ENCODE assay signal across 9 mouse cellular contexts in genomic region chr4:135508419-135509039, GRCm38 (mm10). TPM values are rescaled to one million over a fixed set of nuclear protein-coding genes. Genes with fewer than 3 reads are reported as not detected.
DNase-seq lines count a peak whose midpoint lies in the region; ATAC-seq and TF ChIP-seq lines count a peak whose summit lies in the region.
"Had no signal": no experiment of that assay in that cellular context is flagged by ENCODE, and none has a peak within 500 bp of the region (broad histone marks: within the 10 kb centered on the region; RNA-seq: fewer than 3 reads in every experiment).

No protein-coding gene starts in this region.

- H3K4me1 ChIP-seq in CH12.LX (ENCODE audit: control insufficient read depth in 1 of 2, insufficient read depth in 2 of 2), result peaks cover 0 to 7% of the 10 kb centered on the region in 2 experiments; a peak in 1 of 4 replicates
- no peaks in the 10 kb centered on the region for H3K4me1 ChIP-seq in embryonic fibroblast, embryonic 13.5 days (ENCODE audit: control insufficient read depth, insufficient read depth, low read length)
- peaks cover 6 to 8% of the 10 kb centered on the region in 2 experiments; a peak in 3 of 4 replicates for H3K4me1 ChIP-seq in heart, embryonic 14.5 days (ENCODE audit: control insufficient read depth in 2 of 2, insufficient read depth in 2 of 2, low read length in 2 of 2)
- peaks cover 18% of the 10 kb centered on the region for H3K4me1 ChIP-seq in liver, embryonic 12.5 days
- peaks cover 9% of the 10 kb centered on the region for H3K4me1 ChIP-seq in neural tube, embryonic 12.5 days

- peaks cover 11% of the 10 kb centered on the region for H3K27me3 ChIP-seq in CH12.LX (replicated peaks)
- no peaks in the 10 kb centered on the region for H3K27me3 ChIP-seq in heart, embryonic 14.5 days (ENCODE audit: control insufficient read depth, insufficient read depth, low read length)
- peaks cover 28% of the 10 kb centered on the region for H3K27me3 ChIP-seq in liver, embryonic 12.5 days (replicated peaks)
- peaks cover 4% of the 10 kb centered on the region; the same call in 1 of the 2 replicates for H3K27me3 ChIP-seq in neural tube, embryonic 12.5 days (replicated peaks)

- dilution Hi-C loops in CH12.LX (cut with MboI; ENCODE audit: extremely low pct_ligation_motif_present, extremely low pct_unique_long_range_greater_than_20kb, low sequenced_read_pairs), result no loop called here

- no peaks in the 10 kb centered on the region for H3K36me3 ChIP-seq in CH12.LX (replicated peaks in 1 of 2; ENCODE audit: control insufficient read depth in 1 of 2, insufficient read depth in 1 of 2, low read length in 1 of 2)
- no peaks in the 10 kb centered on the region for H3K36me3 ChIP-seq in heart, embryonic 14.5 days (ENCODE audit: control insufficient read depth, insufficient read depth, low read length)
- H3K36me3 ChIP-seq in liver, embryonic 12.5 days, result no peaks in the 10 kb centered on the region
- no peaks in the 10 kb centered on the region for H3K36me3 ChIP-seq in neural tube, embryonic 12.5 days

- 15% methylated on average over 13 of the region's 13 CpGs for WGBS in heart, embryonic 14.5 days
- WGBS in liver, embryonic 12.5 days (ENCODE audit: insufficient replicate concordance), result 21% methylated on average over 13 of the region's 13 CpGs
- WGBS in neural tube, embryonic 12.5 days, result 12% methylated on average over 13 of the region's 13 CpGs

- H3K4me2 ChIP-seq in CH12.LX (ENCODE audit: insufficient read depth, low read depth, poor library complexity, severe bottlenecking), result no peak overlapping the region
- 0 out of 2 replicates have a peak overlapping the region, but pooled peaks have one; percentile 34 for H3K4me2 ChIP-seq in heart, embryonic 14.5 days (ENCODE audit: low read length)
- peak overlapping the region; percentile 17; the same call in 1 of the 2 replicates for H3K4me2 ChIP-seq in liver, embryonic 12.5 days
- H3K4me2 ChIP-seq in neural tube, embryonic 12.5 days (replicated peaks), result peak overlapping the region; percentile 53

- no peaks in the 10 kb centered on the region for H3K9me3 ChIP-seq in CH12.LX (replicated peaks; ENCODE audit: low read length)
- no peaks in the 10 kb centered on the region for H3K9me3 ChIP-seq in heart, embryonic 14.5 days (ENCODE audit: control insufficient read depth, low read length)
- no peaks in the 10 kb centered on the region for H3K9me3 ChIP-seq in liver, embryonic 12.5 days (replicated peaks)
- H3K9me3 ChIP-seq in neural tube, embryonic 12.5 days, result no peaks in the 10 kb centered on the region

- H3K79me2 ChIP-seq in CH12.LX (replicated peaks; ENCODE audit: control insufficient read depth, extremely low read depth, insufficient read depth, poor library complexity, severe bottlenecking), result no peaks in the 10 kb centered on the region

- H3K27ac ChIP-seq in CH12.LX (ENCODE audit: insufficient read depth, low read depth), result no peak overlapping the region
- no peak overlapping the region for H3K27ac ChIP-seq in embryonic fibroblast, embryonic 13.5 days (ENCODE audit: insufficient read depth, low read length)
- no peak overlapping the region for H3K27ac ChIP-seq in heart, embryonic 14.5 days (replicated peaks in 1 of 2; ENCODE audit: control insufficient read depth in 1 of 2, insufficient read depth in 1 of 2, low read depth in 2 of 2, low read length in 2 of 2)
- peak overlapping the region; percentile 52; the same call in 1 of the 2 replicates for H3K27ac ChIP-seq in liver, embryonic 12.5 days
- no peak overlapping the region for H3K27ac ChIP-seq in neural tube, embryonic 12.5 days

- no peak for TF ChIP-seq POLR2A in CH12.LX (IDR thresholded peaks at IDR 0.05; ENCODE audit: low read depth, low read length)
- no peak for TF ChIP-seq POLR2A in embryonic fibroblast, embryonic 13.5 days (IDR thresholded peaks at IDR 0.05; ENCODE audit: low read depth, low read length)

- TF ChIP-seq CTCF in CH12.LX (conservative IDR thresholded peaks at IDR 0.05 in 1 of 2, IDR thresholded peaks at IDR 0.05 in 1 of 2; ENCODE audit: low read depth in 2 of 2, low read length in 2 of 2), result peak; percentile 76 to 89
- TF ChIP-seq CTCF in embryonic fibroblast, embryonic 13.5 days (IDR thresholded peaks at IDR 0.05; ENCODE audit: borderline replicate concordance, insufficient read depth, low read length), result peak; percentile 68; the same call in 1 of the 2 replicates

- no peak for TF ChIP-seq EP300 in CH12.LX (IDR thresholded peaks at IDR 0.05; ENCODE audit: low read length)

- no peak overlapping the region for H3K4me3 ChIP-seq in CH12.LX (replicated peaks in 1 of 3; ENCODE audit: low read depth in 2 of 3, low read length in 2 of 3, poor library complexity in 1 of 3)
- no peak overlapping the region for H3K4me3 ChIP-seq in embryonic fibroblast, embryonic 13.5 days (ENCODE audit: insufficient read depth, low read length)
- no peak overlapping the region for H3K4me3 ChIP-seq in heart, embryonic 14.5 days (ENCODE audit: control insufficient read depth in 1 of 2, insufficient read depth in 1 of 2, low read depth in 1 of 2, low read length in 2 of 2)
- H3K4me3 ChIP-seq in liver, embryonic 12.5 days, result no peak overlapping the region
- H3K4me3 ChIP-seq in neural tube, embryonic 12.5 days, result no peak overlapping the region

- no peak for ATAC-seq in heart, embryonic 14.5 days (ENCODE audit: insufficient number of reproducible peaks, insufficient read depth, low FRiP score, low read depth)
- ATAC-seq in liver, embryonic 12.5 days, result no peak
- no peak for ATAC-seq in neural tube, embryonic 12.5 days (ENCODE audit: low FRiP score, low read depth)

- peak; percentile 74 for TF ChIP-seq RAD21 in CH12.LX (IDR thresholded peaks at IDR 0.05; ENCODE audit: low read depth, low read length)

- peak; percentile 74 for DNase-seq in CH12.LX (ENCODE audit: extremely low read depth)
- DNase-seq in adrenal gland, postnatal 36 days, result peak; percentile 58 to 78
- DNase-seq in kidney, postnatal 14 days, result peak; percentile 79
- peak; percentile 65 for DNase-seq in telencephalon, adult 2 months (ENCODE audit: low read depth, low spot score)

- in situ Hi-C loops in CH12.LX (cut with MboI; ENCODE audit: low pct_ligation_motif_present, low pct_unique_long_range_greater_than_20kb, low sequenced_read_pairs), result no loop called here

- H3K9ac ChIP-seq in CH12.LX (ENCODE audit: insufficient read depth, low read depth), result no peak overlapping the region
- H3K9ac ChIP-seq in heart, embryonic 14.5 days (ENCODE audit: low read length), result no peak overlapping the region
- no peak overlapping the region for H3K9ac ChIP-seq in liver, embryonic 12.5 days
- no peak overlapping the region for H3K9ac ChIP-seq in neural tube, embryonic 12.5 days

TF ChIP-seq in CH12.LX, 34 proteins besides CTCF, POLR2A, EP300 and RAD21:
- TF ChIP-seq TBP (conservative IDR thresholded peaks at IDR 0.05; ENCODE audit: low read depth, low read length), result no peak
- peak; percentile 43; the same call in 1 of the 2 replicates for TF ChIP-seq ZC3H11A (IDR thresholded peaks at IDR 0.05; ENCODE audit: low read depth, low read length)
- TF ChIP-seq ZKSCAN1 (IDR thresholded peaks at IDR 0.05; ENCODE audit: borderline replicate concordance, low read depth, low read length), result no peak
- peak; percentile 79 for TF ChIP-seq SMC3 (IDR thresholded peaks at IDR 0.05; ENCODE audit: low read depth, low read length)

RNA-seq across cellular contexts. Expression of gene Nipal3, which starts 13.7 kb away (rescaled TPM):
- total RNA-seq in CH12.LX (2012; rRNA removed), result 6.4 and 12.0 TPM in 2 replicates
- 4.0 and 4.5 TPM in 2 replicates for total RNA-seq in CH12.LX (2014; rRNA removed)
- polyA plus RNA-seq in CH12.LX (2012; ENCODE audit: insufficient read length, low read depth), result 6.0 and 6.4 TPM in 2 replicates
- total RNA-seq in adrenal gland, postnatal 36 days (2021), result 10 to 100 TPM; 11.3 to 21.9 TPM
- 1.4 and 1.7 TPM in 2 replicates for polyA plus RNA-seq in embryonic fibroblast, embryonic 13.5 days (2011; ENCODE audit: insufficient read length, low read depth, missing spikeins)
- polyA plus RNA-seq in heart, embryonic 14.5 days (2014; fragmentation: Nextera tagmentation; extraction: Ambion mirVana), result 4.0 and 4.5 TPM in 2 replicates
- polyA plus RNA-seq in liver, embryonic 12.5 days (2016; fragmentation: Nextera tagmentation; extraction: Ambion mirVana), result 2.8 and 3.6 TPM in 2 replicates
- polyA plus RNA-seq in neural tube, embryonic 12.5 days (2016; fragmentation: Nextera tagmentation; extraction: Ambion mirVana), result 3.8 and 4.7 TPM in 2 replicates

RNA-seq across cellular contexts. Expression of gene Stpg1, which starts 13.9 kb away (rescaled TPM):
- total RNA-seq in CH12.LX (2012; rRNA removed) (not detected in 2 replicates), CH12.LX (2014; rRNA removed) (not detected in 2 replicates)
- not detected in 2 replicates for polyA plus RNA-seq in CH12.LX (2012; ENCODE audit: insufficient read length, low read depth)
- total RNA-seq in adrenal gland, postnatal 36 days (2021), result under 1 TPM; 0.36 to 0.40 TPM
- polyA plus RNA-seq in embryonic fibroblast, embryonic 13.5 days (2011; ENCODE audit: insufficient read length, low read depth, missing spikeins), result not detected in 2 replicates
- 0.15 and 0.70 TPM in 2 replicates for polyA plus RNA-seq in heart, embryonic 14.5 days (2014; fragmentation: Nextera tagmentation; extraction: Ambion mirVana)
- 0.14 TPM in 1 of 2 replicates, not detected in the other for polyA plus RNA-seq in liver, embryonic 12.5 days (2016; fragmentation: Nextera tagmentation; extraction: Ambion mirVana)
- polyA plus RNA-seq in neural tube, embryonic 12.5 days (2016; fragmentation: Nextera tagmentation; extraction: Ambion mirVana), result 0.41 TPM in 1 of 2 replicates, not detected in the other
- total RNA-seq: hematopoietic stem cell, adult 5-6 weeks had no signal
